7 mouse cellular contexts compared by ENCODE assay signal in the genomic region with DNA sequence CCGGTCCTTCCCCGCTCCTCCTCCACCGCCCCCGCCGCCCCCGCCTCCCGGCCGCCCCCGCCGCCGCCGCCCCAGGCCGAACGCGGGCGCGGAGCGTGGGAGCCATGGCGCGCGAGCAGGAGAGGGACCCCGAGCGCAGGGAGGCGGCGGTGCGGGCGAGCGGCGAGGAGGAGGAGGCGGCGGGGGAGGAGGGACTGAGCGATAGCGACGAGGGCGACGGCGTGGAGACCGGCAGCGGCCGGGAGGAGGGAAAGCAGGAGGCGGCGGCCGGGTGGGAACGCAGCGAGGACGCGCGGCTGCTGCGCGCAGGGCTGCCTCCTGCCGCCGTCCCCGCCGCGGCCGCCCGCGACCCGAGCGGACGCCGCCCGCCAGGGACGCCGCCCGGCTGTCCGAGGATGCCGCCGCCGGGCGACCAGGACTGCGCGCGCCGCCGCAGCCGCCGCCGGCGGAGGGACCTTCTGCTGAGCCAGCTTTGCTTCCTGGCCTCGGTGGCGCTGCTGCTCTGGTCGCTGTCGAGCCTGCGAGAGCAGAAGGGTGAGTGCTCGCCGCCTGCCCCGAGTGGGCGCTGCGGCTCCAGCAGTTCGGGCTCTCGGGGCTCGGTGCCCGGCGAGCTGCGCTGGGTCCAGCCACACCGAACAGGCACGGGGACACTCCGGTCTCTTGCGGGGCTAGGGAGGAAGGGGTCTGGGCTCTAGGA. TPM values are rescaled to one million over a fixed set of nuclear protein-coding genes. Genes with fewer than 3 reads are reported as not detected.
DNase-seq lines count a peak whose midpoint lies in the region; ATAC-seq and TF ChIP-seq lines count a peak whose summit lies in the region.

A gene (plus strand): TSS at position 91 of the 697 bp plus-strand sequence.

- H3K27me3 ChIP-seq in embryonic facial prominence, embryonic 13.5 days: peaks cover 31% of the 10 kb centered on the region
- peaks cover 25% of the 10 kb centered on the region for H3K27me3 ChIP-seq in limb, embryonic 12.5 days
- peaks cover 16% of the 10 kb centered on the region for H3K27me3 ChIP-seq in midbrain, embryonic 13.5 days
- H3K27me3 ChIP-seq in spleen, adult 2 months (ENCODE audit: control insufficient read depth, insufficient read depth, low read length): peaks cover 8% of the 10 kb centered on the region

- H3K9ac ChIP-seq in embryonic facial prominence, embryonic 13.5 days: peak within 1 kb of the TSS; percentile 79
- peak within 1 kb of the TSS; percentile 84 for H3K9ac ChIP-seq in limb, embryonic 12.5 days (replicated peaks)
- H3K9ac ChIP-seq in midbrain, embryonic 13.5 days (replicated peaks): peak within 1 kb of the TSS; percentile 81

- DNase-seq in heart, adult 9 months (ENCODE audit: low spot score in 2 of 2): peak; percentile 61 to 70
- peak; percentile 62 for DNase-seq in kidney, adult 9 months
- DNase-seq in spleen, adult 2 months (ENCODE audit: low read depth in 1 of 2, low spot score in 2 of 2): peak in 1 of 2 experiments; percentile 24

- no peaks in the 10 kb centered on the region for H3K36me3 ChIP-seq in embryonic facial prominence, embryonic 13.5 days
- H3K36me3 ChIP-seq in limb, embryonic 12.5 days: no peaks in the 10 kb centered on the region
- no peaks in the 10 kb centered on the region for H3K36me3 ChIP-seq in midbrain, embryonic 13.5 days
- H3K36me3 ChIP-seq in spleen, adult 2 months (ENCODE audit: control insufficient read depth, insufficient read depth, low read length): no peaks in the 10 kb centered on the region

- TF ChIP-seq CTCF in bone marrow, adult 2 months (IDR thresholded peaks at IDR 0.05; ENCODE audit: control insufficient read depth, insufficient read depth, low read length): peak; percentile 60
- peak; percentile 7; the same call in 1 of the 2 replicates for TF ChIP-seq CTCF in spleen, adult 2 months (IDR thresholded peaks at IDR 0.05; ENCODE audit: extremely low read depth, insufficient read depth, insufficient read length, insufficient replicate concordance)

- under 1% methylated on average over 92 of the region's 100 CpGs for WGBS in bone marrow, adult 2 months
- under 1% methylated on average over 84 of the region's 100 CpGs for WGBS in embryonic facial prominence, embryonic 13.5 days
- under 1% methylated on average over 76 of the region's 100 CpGs for WGBS in limb, embryonic 12.5 days
- WGBS in midbrain, embryonic 13.5 days: under 1% methylated on average over 71 of the region's 100 CpGs
- 1% methylated on average over 66 of the region's 100 CpGs for WGBS in spleen, adult 2 months

- TF ChIP-seq POLR2A in bone marrow, adult 2 months (IDR thresholded peaks at IDR 0.05; ENCODE audit: borderline replicate concordance, control insufficient read depth, low read depth, low read length): peak; percentile 44; the same call in 1 of the 2 replicates
- TF ChIP-seq POLR2A in spleen, adult 2 months (IDR thresholded peaks at IDR 0.05; ENCODE audit: low read depth, low read length): no peak

- no peaks in the 10 kb centered on the region for H3K9me3 ChIP-seq in embryonic facial prominence, embryonic 13.5 days
- no peaks in the 10 kb centered on the region for H3K9me3 ChIP-seq in limb, embryonic 12.5 days
- H3K9me3 ChIP-seq in midbrain, embryonic 13.5 days: no peaks in the 10 kb centered on the region

- H3K4me2 ChIP-seq in embryonic facial prominence, embryonic 13.5 days: peak within 1 kb of the TSS; percentile 90
- H3K4me2 ChIP-seq in limb, embryonic 12.5 days: peak within 1 kb of the TSS; percentile 97
- H3K4me2 ChIP-seq in midbrain, embryonic 13.5 days (replicated peaks): peak within 1 kb of the TSS; percentile 73

- H3K4me3 ChIP-seq in bone marrow, adult 2 months (replicated peaks; ENCODE audit: control insufficient read depth, low read depth, low read length): peak within 1 kb of the TSS; percentile 63
- peak within 1 kb of the TSS; percentile 73 for H3K4me3 ChIP-seq in embryonic facial prominence, embryonic 13.5 days
- H3K4me3 ChIP-seq in limb, embryonic 12.5 days (replicated peaks): peak within 1 kb of the TSS; percentile 83
- peak within 1 kb of the TSS; percentile 65 for H3K4me3 ChIP-seq in midbrain, embryonic 13.5 days (replicated peaks)
- peak within 1 kb of the TSS; percentile 45 for H3K4me3 ChIP-seq in spleen, adult 2 months (ENCODE audit: extremely low read depth, insufficient read depth, insufficient read length)

- peaks cover 4% of the 10 kb centered on the region for H3K4me1 ChIP-seq in bone marrow, adult 2 months (ENCODE audit: control insufficient read depth, insufficient read depth, low read length)
- peaks cover 15% of the 10 kb centered on the region for H3K4me1 ChIP-seq in embryonic facial prominence, embryonic 13.5 days
- peaks cover 14% of the 10 kb centered on the region for H3K4me1 ChIP-seq in limb, embryonic 12.5 days (replicated peaks)
- peaks cover 16% of the 10 kb centered on the region for H3K4me1 ChIP-seq in midbrain, embryonic 13.5 days (replicated peaks)
- H3K4me1 ChIP-seq in spleen, adult 2 months (ENCODE audit: control insufficient read depth, insufficient read depth, insufficient read length): no peaks in the 10 kb centered on the region; the same call in 1 of the 2 replicates

- peak within 1 kb of the TSS; percentile 43; the same call in 1 of the 2 replicates for H3K27ac ChIP-seq in bone marrow, adult 2 months (ENCODE audit: control insufficient read depth, insufficient read depth, low read depth, low read length, poor library complexity)
- peak within 1 kb of the TSS; percentile 69 for H3K27ac ChIP-seq in embryonic facial prominence, embryonic 13.5 days
- H3K27ac ChIP-seq in limb, embryonic 12.5 days: peak within 1 kb of the TSS; percentile 70
- H3K27ac ChIP-seq in midbrain, embryonic 13.5 days: peak within 1 kb of the TSS; percentile 93
- H3K27ac ChIP-seq in spleen, adult 2 months (ENCODE audit: insufficient read depth, low read length): 0 out of 2 replicates have a peak within 1 kb of the TSS, but pooled peaks have one; percentile 17

- ATAC-seq in embryonic facial prominence, embryonic 13.5 days (ENCODE audit: insufficient number of reproducible peaks, insufficient read depth, low FRiP score, low TSS enrichment, low read depth): peak; percentile 75
- peak; percentile 82 for ATAC-seq in limb, embryonic 12.5 days (ENCODE audit: insufficient number of reproducible peaks, insufficient read depth, low FRiP score, low TSS enrichment, low read depth)
- ATAC-seq in midbrain, embryonic 13.5 days: peak; percentile 93

RNA-seq across cellular contexts. Expression of the gene that starts here (rescaled TPM):
- polyA plus RNA-seq in bone marrow, adult 2 months (2011; ENCODE audit: insufficient read depth, insufficient read length, low replicate concordance, missing spikeins): 2.6 and 3.2 TPM in 2 replicates
- polyA plus RNA-seq in embryonic facial prominence, embryonic 13.5 days (2015; fragmentation: Nextera tagmentation; extraction: Ambion mirVana): 2.3 and 3.2 TPM in 2 replicates
- 1.3 TPM in 2 replicates for polyA plus RNA-seq in limb, embryonic 12.5 days (2016; fragmentation: Nextera tagmentation; extraction: Ambion mirVana)
- polyA plus RNA-seq in midbrain, embryonic 13.5 days (2015; fragmentation: Nextera tagmentation; extraction: Ambion mirVana): 4.5 and 5.1 TPM in 2 replicates
- polyA plus RNA-seq in spleen, adult 2 months (2012; rRNA removed): 1.9 and 2.4 TPM in 2 replicates

Comparison
In these comparisons a context has a peak if more than half of its experiments do, and no peak if none do; other contexts are left out.
1. H3K27ac ChIP-seq: peak in every context shown above with its lines; median percentile 93 in midbrain, embryonic 13.5 days; 70 in limb, embryonic 12.5 days; 69 in embryonic facial prominence, embryonic 13.5 days; 43 in bone marrow, adult 2 months; 17 in spleen, adult 2 months.